Mouse (Mus musculus) cerebellum, adult 18-20 months (tissue): Measurements from ENCODE around the gene Hspbap1.

Experiments used
- DNase-seq, 2 experiments: peaks; one replicate each; pipeline ENCODE4 v3.0.0; 2021

The Hspbap1 gene

DNA sequence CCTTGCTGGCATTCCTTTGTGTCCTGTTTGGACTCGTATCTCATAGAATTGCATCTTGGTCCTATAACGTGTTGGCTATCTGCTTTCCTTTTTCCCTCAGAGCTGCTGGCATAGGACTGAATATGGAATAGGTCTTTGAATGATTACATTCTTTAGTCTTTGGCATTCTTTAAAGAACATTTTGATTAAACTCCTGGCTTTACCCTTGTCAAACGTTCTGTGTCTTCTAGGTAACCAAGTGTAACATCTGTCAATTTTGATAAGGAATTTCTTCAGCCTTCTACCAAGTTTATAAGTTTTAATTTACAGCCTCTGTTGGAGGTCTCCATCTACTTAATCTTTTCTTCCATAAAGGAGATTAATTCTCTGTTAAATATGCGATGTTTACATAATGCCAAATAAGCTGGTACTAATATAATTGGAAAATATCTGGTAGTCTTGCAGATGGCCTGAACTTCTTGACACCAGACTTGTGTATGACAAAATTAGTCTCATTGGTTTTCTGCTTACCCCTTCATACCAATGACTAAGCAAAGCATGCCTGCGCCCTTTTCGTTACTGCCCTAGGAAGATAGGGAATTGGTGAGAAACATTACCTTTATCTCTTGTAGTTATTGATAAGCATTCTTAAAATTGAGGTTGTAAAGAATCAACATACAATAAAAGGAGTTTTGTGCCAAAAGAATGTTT is 36.9 kb downstream of the Hspbap1 start:
- no peak for DNase-seq

DNA sequence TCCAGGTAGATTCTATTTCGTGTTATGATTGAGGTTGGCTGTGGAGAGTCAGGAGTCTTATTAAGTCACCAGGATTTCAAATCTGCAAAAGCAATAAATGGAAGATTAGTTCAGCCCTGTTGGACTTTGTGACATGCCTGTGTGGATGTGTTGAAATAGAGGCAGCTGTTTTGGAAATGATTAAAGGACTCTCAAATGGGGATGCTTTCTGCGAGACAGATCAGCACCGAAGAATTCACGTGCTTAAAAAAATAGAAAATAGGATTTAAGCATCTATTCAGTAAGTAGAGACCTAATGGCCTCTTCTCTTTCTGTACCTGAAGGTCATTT is 37.5 kb downstream of the Hspbap1 start:
- DNase-seq: no peak

DNA sequence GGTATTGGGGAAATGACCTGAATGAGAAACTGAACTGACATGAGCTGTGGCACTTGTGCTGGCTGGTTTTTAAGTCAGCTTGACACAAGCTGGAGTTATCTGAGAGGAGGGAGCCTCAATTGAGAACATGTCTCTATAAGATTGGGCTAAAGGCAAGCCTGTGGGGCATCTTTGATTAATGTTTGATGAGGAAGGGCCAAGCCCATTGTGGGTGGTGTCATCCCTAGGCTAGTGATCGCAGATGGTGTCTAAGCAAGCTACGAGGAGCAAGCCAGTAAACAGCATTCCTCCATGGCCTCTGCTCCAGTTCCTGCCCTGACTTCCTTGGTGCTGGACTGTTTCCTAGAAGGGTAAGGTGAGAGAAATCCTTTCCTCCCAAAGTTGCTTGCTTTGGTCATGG is 38.7 kb downstream of the Hspbap1 start:
- DNase-seq: no peak

DNA sequence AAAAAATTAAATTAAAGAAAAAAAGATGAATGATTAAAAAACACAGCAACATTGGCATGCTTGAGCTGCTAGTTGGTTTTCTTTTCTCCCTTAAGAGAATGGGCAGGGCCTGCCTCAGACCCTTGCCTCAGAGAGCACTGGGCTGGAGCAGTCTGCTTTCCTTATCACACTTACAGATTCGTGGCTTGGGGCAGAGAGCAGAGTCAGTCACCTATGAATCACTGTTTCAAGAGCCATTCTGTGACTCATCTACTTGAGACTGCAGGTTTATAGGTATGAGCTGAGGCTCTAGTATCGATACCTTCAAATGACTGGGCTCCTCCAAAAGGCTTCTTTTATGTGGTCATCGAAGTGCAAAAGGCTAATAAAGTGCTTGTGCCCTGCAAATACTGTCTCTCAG is 42.9 kb downstream of the Hspbap1 start:
- DNase-seq: no peak

DNA sequence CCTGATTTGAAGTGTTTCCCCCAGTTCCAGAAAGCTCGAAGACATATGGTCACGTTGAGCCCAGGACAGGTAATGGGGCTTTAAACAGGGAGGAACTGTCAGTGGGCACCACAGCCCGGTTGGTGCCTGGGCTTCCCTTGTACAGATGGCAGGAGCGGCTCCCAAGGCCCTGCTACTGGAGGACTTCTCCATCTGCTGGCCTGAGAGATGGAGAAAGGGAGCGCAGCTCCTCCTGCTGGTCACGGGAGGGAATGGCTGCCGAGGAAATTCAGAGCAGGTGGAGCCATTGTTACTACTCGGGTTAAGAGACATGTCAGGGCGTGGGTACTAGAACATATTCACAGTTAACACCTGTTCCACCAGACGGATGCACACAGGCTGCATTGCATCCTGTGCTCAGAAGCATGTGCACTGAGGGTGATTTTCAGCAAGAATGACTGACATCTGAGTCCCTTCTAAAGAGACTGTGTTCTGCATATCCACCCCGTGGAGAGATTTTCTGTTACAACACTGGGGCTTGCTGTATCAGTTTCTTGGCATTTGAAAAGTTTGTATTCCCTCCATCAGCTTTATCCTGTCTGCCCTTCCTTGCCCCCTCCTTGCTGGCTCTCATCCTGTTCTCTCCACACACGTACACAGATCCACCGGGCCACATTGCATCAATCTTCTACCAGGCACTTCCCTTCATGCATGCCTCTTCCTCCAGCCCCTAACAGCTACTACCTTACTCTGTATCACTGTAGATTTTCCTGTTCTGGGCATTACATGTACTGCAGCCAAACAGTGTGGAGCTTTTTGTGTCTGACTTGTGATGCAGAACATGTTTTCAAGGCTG is 47.3 kb downstream of the Hspbap1 start:
- peak; percentile 87 to 90 for DNase-seq

DNA sequence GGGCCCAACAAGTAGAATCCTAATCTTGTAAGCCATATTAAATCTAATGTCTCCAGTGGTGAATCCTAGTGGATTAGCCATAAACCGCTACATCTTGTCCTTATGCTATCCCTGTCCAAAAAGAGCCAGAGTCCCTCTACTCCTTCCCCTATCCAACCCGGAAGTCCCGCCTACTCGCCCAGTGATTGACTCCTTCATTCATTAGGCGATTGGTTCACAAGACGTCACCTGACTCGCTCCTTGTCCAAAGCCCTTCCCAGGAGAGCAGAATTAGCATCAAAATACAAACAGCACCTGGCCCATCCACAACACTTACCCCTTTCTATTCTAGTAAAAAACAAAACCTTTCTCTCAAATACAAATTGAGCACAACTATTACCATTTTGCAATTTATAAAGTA is 59.8 kb downstream of the Hspbap1 start:
- DNase-seq: no peak

DNA sequence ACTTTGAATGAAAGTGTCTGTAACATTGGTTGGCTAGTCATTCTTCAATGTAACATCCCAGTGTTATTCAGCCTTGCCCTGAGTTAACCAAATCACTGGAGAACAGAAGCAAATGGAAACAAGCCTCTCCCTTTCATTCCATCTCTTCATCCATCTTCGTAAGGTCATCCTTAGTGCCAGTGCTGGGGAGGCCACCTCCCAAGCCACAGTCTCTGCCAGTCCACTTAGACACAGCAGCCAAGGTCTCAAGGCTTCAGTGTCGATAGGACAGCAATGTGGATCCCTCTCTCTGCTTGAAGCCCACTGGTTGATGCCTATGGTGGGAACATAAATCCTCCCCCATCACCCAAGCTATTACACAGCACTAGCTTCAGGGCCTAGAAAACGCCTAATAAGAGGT is 62.8 kb downstream of the Hspbap1 start:
- DNase-seq: no peak

DNA sequence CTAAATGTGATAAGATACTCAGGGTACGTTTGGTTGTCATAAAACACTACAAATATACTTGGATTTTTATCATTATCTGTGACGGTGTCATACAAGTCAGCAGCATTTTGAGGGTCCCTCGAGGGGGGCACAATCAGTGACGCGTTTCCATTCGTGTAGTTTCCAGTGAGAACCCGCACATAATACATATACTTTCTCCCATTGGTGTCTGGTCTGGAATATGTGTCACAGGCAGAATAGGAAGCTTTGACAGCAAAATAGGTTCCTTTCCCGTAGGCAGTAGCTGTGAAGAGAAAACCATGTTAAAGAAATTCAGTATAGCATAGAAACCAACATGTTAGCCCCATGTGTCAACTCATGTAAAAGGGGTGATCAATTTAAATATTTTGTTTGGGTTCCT is 64.5 kb downstream of the Hspbap1 start:
- no peak for DNase-seq

DNA sequence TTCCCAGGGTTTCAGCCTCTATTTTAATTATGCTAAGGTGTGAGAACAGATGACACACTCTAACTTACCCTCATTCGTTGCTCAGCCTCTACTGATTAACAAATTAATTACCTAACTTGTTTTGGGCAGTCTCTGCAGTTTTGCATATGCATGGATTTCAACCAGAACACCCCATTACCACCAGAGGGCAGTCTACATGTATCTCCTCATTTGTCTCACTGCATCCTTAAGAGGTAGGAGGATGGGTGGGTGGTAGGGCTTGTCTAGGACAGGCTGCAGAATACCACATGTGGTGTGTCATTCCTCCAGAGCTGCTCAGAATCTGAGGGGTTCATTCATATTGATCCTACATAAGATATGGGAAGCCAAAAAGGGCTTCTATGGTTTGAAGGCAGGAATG is 69.5 kb downstream of the Hspbap1 start:
- DNase-seq: peak; percentile 24 to 31

DNA sequence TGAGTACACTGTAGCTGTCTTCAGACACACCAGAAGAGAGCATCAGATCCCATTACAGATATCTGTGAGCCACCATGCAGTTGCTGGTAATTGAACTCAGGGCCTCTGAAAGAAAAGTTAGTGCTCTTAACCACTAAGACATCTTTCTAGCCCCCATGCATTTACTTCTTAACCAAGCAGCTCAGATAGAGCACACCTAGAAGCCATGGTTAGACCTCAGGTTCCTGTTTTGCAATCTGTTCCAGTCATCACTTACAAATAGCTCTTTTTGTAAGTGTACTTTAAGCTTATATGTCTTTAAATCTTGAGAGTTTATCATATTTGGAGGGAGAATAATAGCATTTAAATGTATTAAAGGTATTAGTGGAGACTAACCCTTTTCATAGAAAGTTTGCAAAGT is 77.0 kb downstream of the Hspbap1 start:
- DNase-seq: no peak

DNA sequence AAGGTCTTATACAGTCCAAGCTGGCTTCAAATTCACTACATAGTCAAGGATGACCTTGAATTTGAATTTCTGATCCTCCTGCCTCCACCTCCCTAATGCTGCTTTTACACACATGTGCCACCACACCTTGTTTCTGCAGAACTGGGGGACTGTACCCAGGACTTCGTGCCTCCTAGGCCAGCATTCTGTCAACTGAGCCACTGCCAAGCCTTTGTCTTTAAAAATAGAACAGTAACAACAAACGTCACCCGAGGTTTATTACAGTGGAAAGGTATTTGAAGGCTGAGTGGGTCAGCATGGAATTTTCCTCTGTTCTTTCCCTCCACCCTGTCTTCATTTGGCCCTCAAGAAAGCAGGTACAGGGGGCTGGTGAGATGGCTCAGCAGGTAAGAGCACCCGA is 85.7 kb downstream of the Hspbap1 start:
- DNase-seq: no peak

DNA sequence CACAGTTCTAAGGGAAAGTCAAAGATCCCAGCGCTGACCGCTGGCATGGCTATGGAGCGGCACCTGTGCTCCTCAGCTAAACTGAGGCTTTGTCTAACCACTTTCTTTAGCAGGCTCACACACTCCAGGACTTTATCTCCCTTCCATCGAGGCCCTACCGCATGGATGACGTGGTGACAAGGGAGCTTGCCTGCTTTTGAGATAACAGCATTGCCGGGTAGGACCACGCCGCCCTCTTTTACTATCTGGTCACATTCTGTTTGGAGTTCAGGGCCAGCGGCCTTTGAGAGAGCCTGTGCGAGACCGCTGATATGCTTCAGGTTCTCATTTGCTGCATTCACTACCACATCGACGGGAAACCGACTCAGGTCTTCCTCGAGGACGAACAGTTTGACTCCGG is 86.6 kb downstream of the Hspbap1 start:
- no peak for DNase-seq

DNA sequence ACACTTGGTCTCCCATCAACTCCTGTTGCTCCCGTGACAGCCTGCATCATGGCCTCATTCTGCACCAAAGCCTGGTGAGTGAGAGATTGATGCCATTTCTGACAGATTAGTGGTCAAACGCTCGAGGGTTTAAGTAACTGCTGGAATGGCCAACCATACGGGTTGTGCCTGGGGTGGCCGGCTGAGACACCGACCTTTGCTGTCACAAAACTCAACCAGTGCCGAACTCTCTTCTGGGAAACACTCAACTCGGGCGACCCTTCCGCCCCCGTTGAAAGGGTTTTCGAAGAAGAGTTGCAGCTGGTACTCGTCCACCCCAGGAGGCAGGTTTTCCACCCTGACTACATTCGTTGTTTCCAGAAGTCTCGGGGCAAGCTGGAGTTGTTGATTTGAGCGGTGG is 90.1 kb downstream of the Hspbap1 start:
- no peak for DNase-seq

DNA sequence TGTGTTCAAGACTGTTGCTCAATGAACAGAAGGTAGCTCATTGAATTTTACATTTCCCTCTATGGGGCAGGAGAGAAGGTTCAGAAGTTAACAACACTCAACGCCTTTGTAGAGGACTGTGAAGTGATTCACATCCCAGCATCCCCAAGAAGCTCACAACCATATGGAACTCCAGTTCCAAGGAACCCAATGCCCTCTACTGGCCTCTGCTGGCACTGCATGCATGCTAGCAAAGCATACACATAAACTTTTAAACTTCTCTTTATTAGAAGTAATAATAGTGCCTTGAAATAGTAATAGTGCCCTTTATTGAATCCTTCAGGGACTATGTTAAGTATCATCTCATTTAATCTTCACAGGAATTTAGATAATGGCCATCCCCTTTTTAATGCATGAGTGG is 91.9 kb downstream of the Hspbap1 start:
- DNase-seq: no peak

DNA sequence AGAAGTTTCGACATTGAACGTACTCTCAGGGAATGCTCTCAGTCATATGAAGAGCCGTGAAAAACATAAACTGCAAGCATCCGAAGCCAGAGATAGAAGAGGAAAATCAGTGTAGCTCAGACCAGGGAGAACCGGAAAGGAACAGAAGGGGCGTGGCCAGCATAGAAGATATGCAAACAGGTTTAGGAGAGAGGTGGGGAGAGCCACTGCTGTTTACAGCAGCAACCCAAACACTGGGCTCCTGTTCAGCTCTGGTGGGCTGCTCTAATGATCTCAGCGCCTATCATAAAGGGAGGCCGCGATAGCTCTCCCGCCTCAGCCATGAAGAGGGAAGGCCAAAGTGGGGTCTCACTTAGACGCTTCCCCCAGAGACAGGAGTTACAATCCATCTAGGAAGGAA is 97.6 kb downstream of the Hspbap1 start:
- no peak for DNase-seq

DNA sequence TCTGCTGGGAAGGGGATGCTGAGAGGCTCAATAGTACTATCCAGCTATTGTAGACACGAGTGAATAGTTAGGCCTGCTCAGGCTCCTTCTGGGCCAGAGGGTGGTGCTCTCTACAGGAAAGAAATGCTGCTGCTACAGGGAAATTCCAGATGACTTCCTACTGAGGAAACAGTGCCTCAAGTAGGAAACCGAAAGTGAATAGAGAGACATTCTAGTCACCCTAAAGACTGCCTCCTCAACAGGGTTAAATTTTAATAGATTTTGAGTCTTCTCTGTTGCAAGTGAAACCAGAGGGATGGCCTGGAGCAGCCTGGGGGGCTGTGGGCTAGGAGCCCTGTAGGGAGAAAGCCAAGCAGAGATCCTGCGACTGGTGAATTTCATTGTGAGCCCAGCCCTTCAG is 99.0 kb downstream of the Hspbap1 start:
- DNase-seq: no peak

DNA sequence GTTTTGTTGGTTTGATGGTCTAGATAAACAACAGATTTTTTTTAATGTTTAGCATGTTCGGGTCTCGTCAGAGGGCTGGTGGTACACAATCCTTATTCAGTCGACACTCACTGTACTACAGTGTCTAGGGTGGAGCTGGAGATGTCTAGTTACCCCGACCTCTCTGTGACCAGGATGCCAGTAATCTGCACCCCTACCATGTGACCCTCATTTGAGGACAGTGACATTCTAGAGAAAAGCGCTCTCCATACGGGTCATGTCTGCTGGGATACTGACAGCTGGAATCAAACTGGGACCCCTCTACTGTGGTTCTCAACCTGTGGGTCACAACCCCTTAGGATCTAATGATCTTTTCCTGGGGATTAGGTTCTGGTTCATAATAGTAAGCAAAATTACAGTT is 99.5 kb downstream of the Hspbap1 start:
- DNase-seq: no peak

DNA sequence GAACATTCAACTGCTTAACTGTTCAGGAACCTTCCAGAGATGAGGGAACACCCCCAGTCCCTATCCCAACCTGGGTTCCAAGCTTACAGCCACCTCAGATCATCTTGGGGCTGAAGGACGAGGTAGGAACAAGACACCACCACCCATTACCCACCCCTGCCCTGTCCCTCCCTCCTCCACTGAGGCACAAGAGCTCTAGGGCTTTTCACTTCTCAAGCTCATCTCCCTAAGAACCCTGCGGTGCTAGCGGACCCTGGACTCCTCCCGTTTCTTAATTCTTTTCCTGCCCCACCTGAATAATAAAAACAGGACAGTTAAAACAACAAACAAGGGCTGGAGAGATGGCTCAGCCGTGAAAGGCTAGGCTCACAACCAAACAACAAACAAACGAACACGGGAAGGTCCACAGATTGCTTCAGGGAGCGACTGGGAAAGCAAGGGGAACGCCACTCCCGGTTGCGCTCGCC is 100.4 kb downstream of the Hspbap1 start:
- DNase-seq: no peak

DNA sequence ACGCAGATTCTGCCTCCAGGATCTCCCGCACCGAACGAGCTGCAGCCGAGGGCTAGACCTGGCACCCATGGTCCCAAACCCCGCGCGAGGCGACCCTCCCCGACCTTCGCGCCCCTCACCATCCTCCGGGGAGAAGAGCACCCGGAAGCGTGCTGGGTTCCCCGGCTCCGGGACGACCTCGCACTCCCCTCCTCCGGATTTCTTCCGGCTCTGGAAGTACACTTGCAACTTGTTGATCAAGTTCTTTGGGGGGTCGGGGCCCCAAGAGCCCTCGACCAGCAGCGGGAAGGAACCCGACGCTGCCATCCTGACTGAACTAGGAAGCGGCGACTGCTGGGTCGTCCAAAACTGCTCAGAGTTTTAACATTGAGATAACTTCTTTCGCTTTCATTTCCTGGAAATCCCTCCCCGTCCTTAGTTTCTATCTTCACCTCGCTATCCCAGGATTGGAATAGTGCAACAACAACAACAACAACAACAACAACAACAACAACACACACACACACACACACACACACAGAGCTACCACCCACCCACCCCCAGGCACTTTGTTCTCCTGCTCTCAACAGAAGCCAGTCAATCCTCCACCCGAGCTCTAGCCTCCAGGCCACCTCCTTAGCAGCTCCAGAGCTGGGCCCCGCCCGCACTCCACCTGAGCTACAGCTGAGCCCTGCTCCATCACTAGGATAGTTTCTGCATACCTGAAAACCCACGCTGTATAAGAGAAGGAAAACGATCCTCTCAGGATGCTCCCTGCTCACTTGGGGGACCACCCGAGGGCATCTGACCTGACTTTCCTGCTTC is 101.1 kb downstream of the Hspbap1 start, which contains the start of gene Parp14:
Gene Parp14, minus strand, starts transcription at position 497 of the 804 bp plus-strand sequence.
- DNase-seq: no peak

DNA sequence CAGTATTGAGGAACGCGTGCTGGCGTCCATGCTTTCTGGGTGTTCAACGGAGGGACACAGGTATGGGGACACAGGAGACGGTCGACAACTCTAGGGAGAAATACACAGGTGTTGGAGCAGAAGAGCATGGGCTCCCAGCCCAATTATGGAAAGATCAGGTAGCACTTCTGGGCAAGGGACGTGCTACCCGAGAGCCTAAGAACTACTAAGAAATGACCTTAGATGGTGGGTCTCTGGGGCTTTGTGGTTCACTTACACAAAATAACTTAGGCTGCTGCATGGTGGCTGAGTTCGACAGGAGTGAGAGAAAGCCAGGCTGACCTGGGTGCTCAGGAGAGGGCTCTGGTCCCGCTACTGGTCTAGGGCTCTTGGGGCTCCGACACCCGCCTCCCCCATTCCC is 101.7 kb downstream of the Hspbap1 start:
- DNase-seq: no peak

DNA sequence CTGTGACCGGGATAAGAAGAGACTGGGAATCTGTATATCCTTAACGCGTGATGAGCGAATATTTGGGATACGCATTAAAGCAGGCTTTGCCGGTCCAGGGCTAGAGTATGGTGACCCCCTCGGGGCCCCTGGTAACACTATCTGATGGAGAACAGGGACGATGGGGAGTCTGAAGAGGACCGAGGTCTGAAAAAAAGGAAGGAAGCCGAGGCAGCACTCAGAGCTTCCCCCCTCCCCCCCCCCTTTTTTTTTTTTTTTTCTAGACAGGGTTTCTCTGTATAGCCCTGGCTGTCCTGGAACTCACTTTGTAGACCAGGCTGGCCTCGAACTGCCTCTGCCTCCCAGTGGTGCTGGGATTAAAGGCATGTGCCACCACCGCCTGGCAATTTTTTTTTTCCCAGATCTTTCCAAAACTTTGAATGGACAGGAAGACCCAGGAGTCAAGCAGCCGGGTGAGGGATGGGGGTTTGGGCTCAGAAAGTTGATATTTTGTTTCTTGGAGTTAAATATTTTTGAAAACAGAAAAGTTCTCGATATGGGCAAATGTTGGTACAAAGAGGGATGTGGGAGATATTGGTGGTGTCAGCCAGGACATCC is 102.3 kb downstream of the Hspbap1 start:
- DNase-seq: no peak

DNA sequence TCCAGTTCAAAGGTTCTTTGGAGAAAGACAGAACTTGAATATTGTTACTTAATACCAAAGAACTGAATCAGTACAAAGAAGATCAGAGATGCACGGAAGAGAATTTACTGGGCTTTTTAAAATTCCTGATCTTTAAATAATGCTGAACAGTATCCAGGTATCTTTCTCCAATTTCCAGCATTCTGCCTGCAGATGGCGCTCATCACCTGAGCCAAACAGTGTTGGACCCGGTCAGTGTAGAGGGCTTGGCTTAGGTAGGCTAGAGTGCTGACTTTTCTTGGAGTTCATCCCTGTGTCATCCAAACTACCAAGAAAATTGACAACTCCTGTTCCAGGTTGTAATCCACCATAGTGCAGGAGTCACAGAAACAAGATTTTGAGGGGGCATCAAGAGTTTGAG is 104.2 kb downstream of the Hspbap1 start:
- peak; percentile 23 to 37 for DNase-seq
